Mouse (Mus musculus) c-Kit-positive CD71-positive TER-119-positive erythroid progenitor cells, embryonic 14.5 days (primary cell): ENCODE measurements around the gene Bri3.

Experiments
- DNase-seq: peaks from one replicate; pipeline ENCODE4 v3.0.0-alpha.2; 2013; ENCODE audit warnings: low spot score

The Bri3 gene

GRCm38 (mm10) chr5:144439286-144440040 lies 195.2 kb downstream of the Bri3 start:
- no peak for DNase-seq

- DNase-seq, result no peak
Observed at GRCm38 (mm10) chr5:144441831-144442271, 197.6 kb downstream of the Bri3 start.

- no peak for DNase-seq
Observed at GRCm38 (mm10) chr5:144446475-144447225, 202.4 kb downstream of the Bri3 start.

- DNase-seq, result no peak
Observed at GRCm38 (mm10) chr5:144447226-144447616, 203.0 kb downstream of the Bri3 start.

GRCm38 (mm10) chr5:144447975-144448374 lies 203.7 kb downstream of the Bri3 start:
- DNase-seq, result no peak

- DNase-seq, result no peak
Observed at GRCm38 (mm10) chr5:144452776-144453455, 208.7 kb downstream of the Bri3 start.

GRCm38 (mm10) chr5:144457623-144458287 lies 213.5 kb downstream of the Bri3 start:
- DNase-seq, result no peak

- DNase-seq, result no peak
Observed at GRCm38 (mm10) chr5:144466987-144467386, 222.8 kb downstream of the Bri3 start.

GRCm38 (mm10) chr5:144473056-144473455 lies 228.8 kb downstream of the Bri3 start:
- DNase-seq, result no peak

GRCm38 (mm10) chr5:144479677-144480171 lies 235.5 kb downstream of the Bri3 start:
- DNase-seq, result no peak

- no peak for DNase-seq
Observed at GRCm38 (mm10) chr5:144483659-144484375, 239.6 kb downstream of the Bri3 start.

GRCm38 (mm10) chr5:144491308-144491707 lies 247.1 kb downstream of the Bri3 start:
- DNase-seq, result no peak
